Mouse (Mus musculus) spleen, postnatal 10 days (tissue): Measurements from ENCODE around the gene Psmd11.
"Not testable (repeated sequence)": the region's sequence is repeated elsewhere in the genome, so short reads cannot be mapped to it uniquely, and the experiment has no call there.

Source experiments
- DNase-seq, 2 experiments: peaks; one replicate each; pipeline ENCODE4 v3.0.0; 2021 to 2022; ENCODE audit warnings: low spot score in 2 of 2

Psmd11 gene

DNA sequence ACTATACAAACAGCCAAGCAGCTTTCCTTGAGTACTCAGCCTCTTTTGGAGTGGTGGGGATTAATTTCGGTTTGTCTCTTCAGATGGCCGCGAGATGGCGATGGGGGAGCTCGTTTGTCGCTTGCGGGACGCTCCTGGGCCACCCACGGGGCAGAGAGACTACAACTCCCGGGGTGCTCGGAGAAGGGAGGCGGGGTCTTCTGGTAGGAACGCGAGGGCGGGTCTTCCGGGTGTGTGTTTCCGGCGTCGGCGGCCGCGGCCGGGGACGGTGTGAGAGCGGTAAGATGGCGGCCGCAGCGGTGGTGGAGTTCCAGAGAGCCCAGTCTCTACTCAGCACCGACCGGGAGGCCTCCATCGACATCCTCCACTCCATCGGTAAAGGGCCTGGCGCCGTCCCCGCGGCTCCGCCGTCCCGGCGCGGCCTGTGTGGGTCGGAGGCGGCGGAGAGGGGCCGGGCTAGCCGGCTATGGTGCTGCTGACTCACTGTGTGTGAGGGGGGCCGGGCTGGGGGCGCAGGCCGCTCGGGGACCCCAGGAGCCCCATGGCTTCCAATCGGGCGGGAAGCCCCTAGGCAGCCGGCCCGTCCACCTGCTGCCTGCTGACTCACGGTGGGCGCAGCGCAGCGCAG is at the start of gene Psmd11:
Psmd11 (plus strand) TSS at position 235 of the 628 bp plus-strand sequence.
- DNase-seq = peak; percentile 84 to 98

DNA sequence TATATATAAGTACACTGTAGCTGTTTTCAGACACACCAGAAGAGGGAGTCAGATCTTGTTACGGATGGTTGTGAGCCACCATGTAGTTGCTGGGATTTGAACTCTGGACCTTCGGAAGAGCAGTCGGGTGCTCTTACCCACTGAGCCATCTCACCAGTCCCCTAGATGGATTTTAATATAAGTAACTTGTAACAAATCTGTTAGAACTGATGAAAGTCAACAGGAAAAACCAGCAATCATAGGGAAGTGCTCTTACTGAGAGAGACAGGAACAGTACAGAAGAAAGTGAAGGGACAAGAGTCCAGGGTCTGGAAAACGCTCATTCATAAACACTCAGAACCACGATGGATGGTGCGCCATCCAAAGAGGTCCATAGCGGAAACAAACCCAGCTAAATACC is 49.2 kb upstream of the Psmd11 start:
- not testable (repeated sequence) for DNase-seq

DNA sequence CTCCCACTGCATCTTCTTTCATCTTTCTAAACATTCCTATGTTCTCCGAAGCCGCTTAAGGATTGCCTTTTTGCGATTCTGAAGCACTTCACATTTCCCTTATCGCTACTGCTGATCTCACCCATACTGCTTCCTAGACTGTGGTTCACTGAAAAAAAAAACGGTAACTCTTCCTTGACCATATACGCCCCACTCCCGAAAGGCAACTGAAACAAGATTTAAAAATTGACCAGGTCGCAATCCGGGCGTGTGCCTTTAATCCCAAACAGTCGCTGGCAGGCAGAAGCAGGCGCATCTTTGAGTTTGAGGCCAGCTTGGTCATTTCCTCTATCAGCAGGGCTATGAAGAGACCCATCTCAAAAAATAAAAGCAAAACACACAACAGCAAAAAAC is 45.8 kb upstream of the Psmd11 start:
- DNase-seq = peak; percentile 55 to 65

- peak; percentile 98 to 100 for DNase-seq
Observed at GRCm38 (mm10) chr11:80383019-80383625, 45.3 kb upstream of the Psmd11 start, which contains the start of gene Zfp207. TSS of gene Zfp207 (plus strand) at chr11:80383279.

DNA sequence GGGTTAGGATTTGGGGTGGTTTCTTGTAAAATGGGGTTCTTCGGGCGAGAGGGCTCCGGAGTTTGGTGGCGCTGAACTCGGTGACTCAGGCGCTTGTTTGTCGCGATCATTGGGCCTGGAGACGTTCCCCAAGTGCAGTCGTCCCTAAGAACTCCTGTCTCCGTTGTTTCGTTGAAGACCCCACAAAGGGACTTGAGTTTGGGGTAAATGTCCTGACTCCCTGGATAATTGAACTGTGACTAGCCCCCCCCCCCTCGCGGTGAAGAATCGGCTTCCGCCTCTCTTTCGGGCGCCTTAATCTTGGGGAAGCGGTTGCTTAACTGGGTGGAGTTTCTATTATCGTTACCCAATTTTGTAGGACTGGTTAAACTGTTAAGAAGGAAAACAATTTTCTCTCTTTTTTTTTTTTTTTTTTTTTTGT is 44.8 kb upstream of the Psmd11 start:
- DNase-seq = no peak

GRCm38 (mm10) chr11:80384461-80384860 is 44.0 kb upstream of the Psmd11 start:
- no peak for DNase-seq

DNA sequence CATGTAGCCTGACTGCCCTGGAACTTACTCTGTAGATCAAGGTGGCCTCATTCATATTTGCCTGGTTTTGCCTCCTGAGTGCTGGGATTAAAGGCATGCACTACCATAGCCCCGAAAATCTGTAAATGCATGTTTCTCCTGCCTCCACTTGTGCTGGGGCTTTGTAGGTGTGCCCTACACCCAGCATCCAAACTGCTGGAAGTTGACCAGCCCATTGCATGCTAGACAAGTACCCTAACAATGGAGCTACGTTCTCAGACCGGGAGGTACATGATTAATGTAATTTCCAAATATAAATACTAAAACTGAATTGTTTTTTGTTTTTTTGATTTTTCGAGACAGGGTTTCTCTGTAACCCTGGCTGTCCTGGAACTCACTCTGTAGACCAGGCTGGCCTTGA is 43.4 kb upstream of the Psmd11 start:
- DNase-seq = no peak

DNA sequence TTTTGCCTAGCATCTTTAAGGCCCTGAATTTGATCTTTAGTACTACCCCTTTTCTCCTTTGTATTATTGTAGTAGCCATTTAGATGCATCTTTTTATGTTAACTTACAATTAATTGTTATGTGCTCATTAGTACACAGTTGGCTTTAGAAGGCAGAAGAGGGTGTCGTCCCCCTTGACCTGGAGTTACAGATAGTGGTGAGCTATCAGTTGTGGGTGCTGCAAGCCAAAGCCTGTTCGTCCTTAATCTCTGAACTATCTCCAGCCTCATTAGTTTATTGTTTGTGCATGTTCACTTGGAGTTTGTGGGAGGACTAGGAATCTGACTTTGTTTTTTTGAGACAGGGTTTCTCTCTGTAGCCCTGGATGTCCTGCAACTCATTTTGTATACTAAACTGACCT is 41.6 kb upstream of the Psmd11 start:
- DNase-seq = no peak

DNA sequence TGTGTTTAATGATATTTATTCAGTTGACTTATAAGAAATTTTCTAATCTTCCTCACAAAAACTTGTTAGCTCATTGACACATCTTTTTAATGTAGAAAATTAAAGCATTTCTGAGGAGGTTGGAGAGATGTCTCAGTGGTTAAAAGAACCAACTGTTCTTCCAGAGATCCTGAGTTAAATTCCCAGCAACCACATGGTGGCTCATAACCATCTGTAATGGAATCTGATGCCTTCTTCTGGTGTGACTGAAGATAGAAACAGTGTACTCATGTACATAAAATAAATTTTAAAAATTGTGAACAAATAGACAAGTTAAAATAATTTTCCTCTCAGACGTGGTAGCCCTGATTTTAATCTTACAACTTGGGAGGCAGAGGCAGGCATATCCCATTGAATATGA is 38.5 kb upstream of the Psmd11 start:
- no peak for DNase-seq

- no peak for DNase-seq
Observed at GRCm38 (mm10) chr11:80391407-80392120, 36.9 kb upstream of the Psmd11 start.

DNA sequence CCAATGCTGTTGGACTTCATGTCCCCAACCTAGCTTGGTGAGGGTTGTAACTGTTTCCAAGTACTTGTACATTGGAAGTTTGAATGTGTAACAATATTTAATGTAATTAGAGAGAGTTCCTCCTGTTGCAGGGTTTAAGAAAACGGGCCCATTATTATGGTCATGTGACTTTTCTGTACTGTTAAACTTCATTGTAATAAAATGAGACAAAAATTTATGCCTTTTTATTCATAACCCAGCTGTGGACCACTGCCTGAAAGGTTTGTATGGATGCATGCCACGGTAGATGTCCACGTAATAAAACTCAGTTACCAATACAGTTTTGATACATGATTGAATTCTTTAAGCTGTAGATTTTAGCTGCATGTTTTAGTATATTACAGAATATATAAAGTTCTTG is 32.5 kb upstream of the Psmd11 start:
- DNase-seq = no peak

DNA sequence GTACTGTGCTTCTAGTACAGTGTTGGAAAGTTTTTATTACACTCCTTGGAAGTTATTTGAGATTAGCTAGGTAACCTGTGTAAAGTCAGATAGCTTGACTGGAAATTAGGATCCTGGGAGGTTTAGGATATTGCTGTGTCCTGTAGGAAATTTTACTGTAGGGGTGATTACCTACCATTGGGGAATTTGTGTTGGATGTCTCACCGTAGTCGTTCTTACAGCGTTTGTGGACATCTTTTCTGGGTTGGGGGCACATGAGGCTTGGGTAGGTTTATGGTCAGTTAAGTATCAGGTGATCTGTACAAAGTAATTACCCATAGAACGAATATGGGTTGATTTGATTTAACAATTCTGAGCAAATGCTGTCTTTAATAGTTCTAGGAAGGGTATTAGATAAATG is 31.8 kb upstream of the Psmd11 start:
- DNase-seq = no peak

- not testable (repeated sequence) for DNase-seq
Observed at GRCm38 (mm10) chr11:80407878-80408277, 20.5 kb upstream of the Psmd11 start.

DNA sequence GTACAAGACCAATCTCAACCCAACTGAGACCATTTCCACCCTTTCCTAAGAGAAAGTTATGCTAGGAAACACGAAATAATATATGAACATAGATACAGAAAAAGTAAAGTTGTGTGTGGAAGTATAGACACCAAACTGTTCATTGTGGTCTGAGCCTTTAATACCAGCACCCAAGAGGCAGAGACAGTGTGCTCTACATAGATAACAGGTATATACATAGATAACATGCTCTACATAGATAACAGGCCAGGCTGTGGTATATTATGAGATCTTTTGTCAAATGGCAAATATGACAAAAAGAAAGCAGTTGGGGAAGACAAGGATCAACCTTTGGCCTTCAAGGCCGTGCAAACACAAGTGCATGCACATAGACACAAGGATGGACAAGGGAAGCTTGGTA is 18.0 kb upstream of the Psmd11 start:
- no peak for DNase-seq

DNA sequence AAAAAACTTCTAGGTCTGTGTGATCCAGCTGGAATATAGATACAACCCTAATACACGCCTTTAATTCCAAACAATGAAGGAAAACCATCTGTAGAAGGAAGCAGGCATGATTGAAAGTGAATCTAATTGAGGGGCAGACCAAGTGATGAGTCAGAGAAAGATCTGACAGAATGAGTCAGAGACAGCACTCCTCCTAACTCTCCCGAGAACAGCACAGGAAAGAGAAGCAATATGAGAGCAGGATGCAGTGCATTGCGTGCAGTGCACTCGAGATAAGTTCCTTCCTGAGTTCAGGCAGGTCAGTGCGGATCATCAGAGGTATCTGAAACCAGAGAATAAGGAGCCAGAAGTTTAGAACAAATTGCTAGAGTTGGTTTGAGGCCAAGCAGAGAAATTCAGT is 11.3 kb upstream of the Psmd11 start:
- no peak for DNase-seq

- DNase-seq = no peak
Observed at GRCm38 (mm10) chr11:80419743-80420142, 8.7 kb upstream of the Psmd11 start.

- no peak for DNase-seq
Observed at GRCm38 (mm10) chr11:80420202-80420984, 8.0 kb upstream of the Psmd11 start.

- DNase-seq = no peak
Observed at GRCm38 (mm10) chr11:80421421-80422047, 6.9 kb upstream of the Psmd11 start.

DNA sequence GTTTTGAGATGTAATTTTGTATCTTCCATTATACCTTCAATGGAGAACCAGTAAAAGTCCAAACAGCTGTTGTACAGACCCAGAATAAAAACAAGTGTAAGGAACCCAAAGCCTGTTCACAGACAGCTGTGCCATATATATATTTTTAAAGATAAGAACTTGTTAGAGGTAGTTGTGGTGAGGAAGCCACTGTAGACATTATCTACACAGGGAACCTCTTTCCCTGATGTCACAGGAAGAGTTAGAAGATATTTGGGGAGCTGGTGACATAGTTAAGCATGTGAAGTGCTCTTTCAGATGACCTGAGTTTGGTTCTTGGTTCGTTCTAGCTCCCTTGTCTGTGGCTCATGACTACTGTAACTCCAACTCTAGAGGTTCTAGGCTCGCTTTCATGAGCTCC is 3.7 kb upstream of the Psmd11 start:
- no peak for DNase-seq

GRCm38 (mm10) chr11:80425247-80425778 is 3.1 kb upstream of the Psmd11 start:
- DNase-seq = no peak

GRCm38 (mm10) chr11:80426029-80426813 is 2.2 kb upstream of the Psmd11 start:
- not testable (repeated sequence) for DNase-seq
